Mouse (Mus musculus): ENCODE measurements around the gene 2410002F23Rik. TPM values are rescaled to one million over a fixed set of nuclear protein-coding genes. Genes with fewer than 3 reads are reported as not detected.
"Not testable (repeated sequence)": the region's sequence is repeated elsewhere in the genome, so short reads cannot be mapped to it uniquely, and the experiment has no call there.

2410002F23Rik gene
- polyA plus RNA-seq, 1 experiment from 2014 or later, result 133 TPM

GRCm38 (mm10) chr7:44290986-44291385 lies 44.5 kb downstream of the 2410002F23Rik start:
- H3K36me3 ChIP-seq, result no peaks in the 10 kb centered on the region
- 73% methylated on average over 4 of the region's 4 CpGs for WGBS
- no peaks in the 10 kb centered on the region for H3K27me3 ChIP-seq
- no peak overlapping the region for H3K9ac ChIP-seq
- H3K27ac ChIP-seq, result no peak overlapping the region
- ATAC-seq (ENCODE audit: borderline replicate concordance, extremely low read depth, low FRiP score, low TSS enrichment), result no peak
- H3K4me2 ChIP-seq, result no peak overlapping the region
- no peaks in the 10 kb centered on the region for H3K9me3 ChIP-seq
- no peak overlapping the region for H3K4me3 ChIP-seq
- no peaks in the 10 kb centered on the region for H3K4me1 ChIP-seq

- 47% methylated on average over 4 of the region's 4 CpGs for WGBS
- H3K4me1 ChIP-seq, result no peaks in the 10 kb centered on the region
Measured at GRCm38 (mm10) chr7:44291418-44291817, 44.9 kb downstream of the 2410002F23Rik start.

DNA sequence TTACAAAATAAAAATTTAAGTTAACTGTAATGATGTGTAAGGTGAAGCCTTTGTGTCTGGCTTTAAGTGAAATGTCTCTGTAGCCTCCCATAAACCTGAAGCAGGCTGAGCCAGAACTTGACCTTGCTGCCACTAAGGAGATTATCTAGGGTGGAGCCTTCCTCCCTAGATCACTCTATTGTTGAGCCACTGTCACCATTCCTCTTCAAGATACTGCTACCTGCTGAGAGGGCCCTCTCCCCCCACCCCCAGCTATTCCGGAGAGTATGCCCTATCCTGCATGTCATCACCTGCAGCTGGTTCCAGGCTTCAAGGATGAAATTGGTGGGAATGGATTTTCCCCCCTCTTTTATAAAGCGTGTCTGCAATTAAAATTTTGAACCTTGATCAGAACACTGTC lies 51.0 kb downstream of the 2410002F23Rik start:
- not testable (repeated sequence) for H3K36me3 ChIP-seq; H3K9me3 ChIP-seq; ATAC-seq (ENCODE audit: borderline replicate concordance, extremely low read depth, low FRiP score, low TSS enrichment); H3K27ac ChIP-seq; H3K27me3 ChIP-seq; H3K9ac ChIP-seq; H3K4me1 ChIP-seq; H3K4me3 ChIP-seq; H3K4me2 ChIP-seq
- 77% methylated on average over 2 of the region's 2 CpGs for WGBS

More at GRCm38 (mm10) chr7:44291418-44291817, 44.9 kb downstream of the 2410002F23Rik start:
- Histone ChIP-seq H3K4me2 (no peak overlapping the region), H3K36me3 (no peaks in the 10 kb centered on the region), H3K9ac (no peak overlapping the region), H3K9me3 (no peaks in the 10 kb centered on the region), H3K27me3 (no peaks in the 10 kb centered on the region), H3K4me3 (no peak overlapping the region), H3K27ac (no peak overlapping the region)
- ATAC-seq (ENCODE audit: borderline replicate concordance, extremely low read depth, low FRiP score, low TSS enrichment), result no peak

Other genes with a start within 250 kb of the 2410002F23Rik start
- not detected in 2 replicates for gene Klk1b26, start 234.6 kb upstream of the 2410002F23Rik start, polyA plus RNA-seq (2015; fragmentation: Nextera tagmentation; extraction: Ambion mirVana)
- not detected in 2 replicates for gene Klk1b27, start 194.4 kb upstream of the 2410002F23Rik start, polyA plus RNA-seq (2015; fragmentation: Nextera tagmentation; extraction: Ambion mirVana)
- not detected in 2 replicates for gene Klk1b21, start 144.4 kb upstream of the 2410002F23Rik start, polyA plus RNA-seq (2015; fragmentation: Nextera tagmentation; extraction: Ambion mirVana)
- gene Klk1b22, start 134.0 kb upstream of the 2410002F23Rik start, polyA plus RNA-seq (2015; fragmentation: Nextera tagmentation; extraction: Ambion mirVana), result not detected in 2 replicates
- not detected in 2 replicates for gene Klk1b16, start 110.0 kb upstream of the 2410002F23Rik start, polyA plus RNA-seq (2015; fragmentation: Nextera tagmentation; extraction: Ambion mirVana)
- gene Klk1b24, start 58.5 kb upstream of the 2410002F23Rik start, polyA plus RNA-seq (2015; fragmentation: Nextera tagmentation; extraction: Ambion mirVana), result not detected in 2 replicates
- not detected in 2 replicates for gene Klk1b3, start 48.5 kb upstream of the 2410002F23Rik start, polyA plus RNA-seq (2015; fragmentation: Nextera tagmentation; extraction: Ambion mirVana)
- not detected in 2 replicates for gene Klk1b4, start 39.3 kb upstream of the 2410002F23Rik start, polyA plus RNA-seq (2015; fragmentation: Nextera tagmentation; extraction: Ambion mirVana)
- gene Klk1b5, start 30.8 kb upstream of the 2410002F23Rik start, polyA plus RNA-seq (2015; fragmentation: Nextera tagmentation; extraction: Ambion mirVana), result not detected in 2 replicates
- 0.20 TPM in 1 of 2 replicates, not detected in the other for gene Klk1, start 21.4 kb upstream of the 2410002F23Rik start, polyA plus RNA-seq (2015; fragmentation: Nextera tagmentation; extraction: Ambion mirVana)
- not detected in 2 replicates for gene Gm36864, start 10.5 kb upstream of the 2410002F23Rik start, polyA plus RNA-seq (2015; fragmentation: Nextera tagmentation; extraction: Ambion mirVana)
- gene 1700028J19Rik, start within 50 bp of the 2410002F23Rik start, polyA plus RNA-seq (2015; fragmentation: Nextera tagmentation; extraction: Ambion mirVana), result 1.4 TPM in 2 replicates
- not detected in 2 replicates for gene Acp4, start 10.7 kb downstream of the 2410002F23Rik start, polyA plus RNA-seq (2015; fragmentation: Nextera tagmentation; extraction: Ambion mirVana)
- gene Gm15517, start 14.7 kb downstream of the 2410002F23Rik start, polyA plus RNA-seq (2015; fragmentation: Nextera tagmentation; extraction: Ambion mirVana), result not detected in 2 replicates
- 2.5 and 2.6 TPM in 2 replicates for gene Clec11a, start 60.2 kb downstream of the 2410002F23Rik start, polyA plus RNA-seq (2015; fragmentation: Nextera tagmentation; extraction: Ambion mirVana)
- 0.96 and 1.1 TPM in 2 replicates for gene Shank1, start 63.5 kb downstream of the 2410002F23Rik start, polyA plus RNA-seq (2015; fragmentation: Nextera tagmentation; extraction: Ambion mirVana)
- gene Syt3, start 137.4 kb downstream of the 2410002F23Rik start, polyA plus RNA-seq (2015; fragmentation: Nextera tagmentation; extraction: Ambion mirVana), result 2.1 and 2.3 TPM in 2 replicates
- 1.1 and 1.4 TPM in 2 replicates for gene 1700008O03Rik, start 139.1 kb downstream of the 2410002F23Rik start, polyA plus RNA-seq (2015; fragmentation: Nextera tagmentation; extraction: Ambion mirVana)
- gene Lrrc4b, start 182.3 kb downstream of the 2410002F23Rik start, polyA plus RNA-seq (2015; fragmentation: Nextera tagmentation; extraction: Ambion mirVana), result 0.88 and 0.98 TPM in 2 replicates
- gene Aspdh, start 218.7 kb downstream of the 2410002F23Rik start, polyA plus RNA-seq (2015; fragmentation: Nextera tagmentation; extraction: Ambion mirVana), result 0.62 and 0.88 TPM in 2 replicates
- gene Josd2, start 221.3 kb downstream of the 2410002F23Rik start, polyA plus RNA-seq (2015; fragmentation: Nextera tagmentation; extraction: Ambion mirVana), result 109 and 111 TPM in 2 replicates
- gene Emc10, start 249.8 kb downstream of the 2410002F23Rik start, polyA plus RNA-seq (2015; fragmentation: Nextera tagmentation; extraction: Ambion mirVana), result 107 and 108 TPM in 2 replicates
- 9.1 and 11.1 TPM in 2 replicates for gene Fam71e1, start 249.9 kb downstream of the 2410002F23Rik start, polyA plus RNA-seq (2015; fragmentation: Nextera tagmentation; extraction: Ambion mirVana)